Mouse (Mus musculus) forebrain, embryonic 14.5 days (tissue): ENCODE results near the gene Erbb2. TPM values are rescaled to one million over a fixed set of nuclear protein-coding genes. Genes with fewer than 3 reads are reported as not detected.

Source experiments
- polyA plus RNA-seq: library from polyadenylated mRNA; unstranded; fragments of >200 nt; fragmentation: Nextera tagmentation; extraction: Ambion mirVana; gene quantifications from 2 replicates; pipeline ENCODE4 v1.2.1, GENCODE M21; 2014

The Erbb2 gene
- polyA plus RNA-seq, 1 experiment from 2014 or later, result 5.6 TPM

Other genes with a start within 250 kb of the Erbb2 start
- 54.5 and 60.6 TPM in 2 replicates for gene Med1, start 219.2 kb upstream of the Erbb2 start, polyA plus RNA-seq
- 10.0 and 10.2 TPM in 2 replicates for gene Cdk12, start 209.4 kb upstream of the Erbb2 start, polyA plus RNA-seq
- 64.1 and 90.9 TPM in 2 replicates for gene Neurod2, start 82.8 kb upstream of the Erbb2 start, polyA plus RNA-seq
- gene Ppp1r1b, start 64.1 kb upstream of the Erbb2 start, polyA plus RNA-seq, result 33.1 and 42.2 TPM in 2 replicates
- 43.8 and 46.6 TPM in 2 replicates for gene Stard3, start 54.1 kb upstream of the Erbb2 start, polyA plus RNA-seq
- 0.23 TPM in 1 of 2 replicates, not detected in the other for gene Tcap, start 28.7 kb upstream of the Erbb2 start, polyA plus RNA-seq
- 0.32 and 0.36 TPM in 2 replicates for gene Pnmt, start 26.0 kb upstream of the Erbb2 start, polyA plus RNA-seq
- 6.1 and 6.9 TPM in 2 replicates for gene Pgap3, start 12.0 kb upstream of the Erbb2 start, polyA plus RNA-seq
- 279 and 290 TPM in 2 replicates for gene Mien1, start 26.5 kb downstream of the Erbb2 start, polyA plus RNA-seq
- 0.38 and 0.41 TPM in 2 replicates for gene Grb7, start 33.9 kb downstream of the Erbb2 start, polyA plus RNA-seq
- not detected in 2 replicates for gene Ikzf3, start 133.6 kb downstream of the Erbb2 start, polyA plus RNA-seq
- not detected in 2 replicates for gene Zpbp2, start 138.6 kb downstream of the Erbb2 start, polyA plus RNA-seq
- 24.7 and 24.8 TPM in 2 replicates for gene Ormdl3, start 174.9 kb downstream of the Erbb2 start, polyA plus RNA-seq
- not detected in 2 replicates for gene Lrrc3c, start 185.8 kb downstream of the Erbb2 start, polyA plus RNA-seq
- 0.88 and 1.3 TPM in 2 replicates for gene Gm12355, start 213.2 kb downstream of the Erbb2 start, polyA plus RNA-seq
- not detected in 2 replicates for gene Gsdma3, start 213.9 kb downstream of the Erbb2 start, polyA plus RNA-seq
- gene Gsdma2, start 234.3 kb downstream of the Erbb2 start, polyA plus RNA-seq, result not detected in 2 replicates